Mouse (Mus musculus): ENCODE measurements around the gene Bag6. TPM values are rescaled to one million over a fixed set of nuclear protein-coding genes. Genes with fewer than 3 reads are reported as not detected.
A peak's percentile ranks its signal among the peaks of the same experiment; 100 is the strongest.

Gene Bag6
- polyA plus RNA-seq, 1 experiment from 2014 or later, result 92.3 TPM

DNA sequence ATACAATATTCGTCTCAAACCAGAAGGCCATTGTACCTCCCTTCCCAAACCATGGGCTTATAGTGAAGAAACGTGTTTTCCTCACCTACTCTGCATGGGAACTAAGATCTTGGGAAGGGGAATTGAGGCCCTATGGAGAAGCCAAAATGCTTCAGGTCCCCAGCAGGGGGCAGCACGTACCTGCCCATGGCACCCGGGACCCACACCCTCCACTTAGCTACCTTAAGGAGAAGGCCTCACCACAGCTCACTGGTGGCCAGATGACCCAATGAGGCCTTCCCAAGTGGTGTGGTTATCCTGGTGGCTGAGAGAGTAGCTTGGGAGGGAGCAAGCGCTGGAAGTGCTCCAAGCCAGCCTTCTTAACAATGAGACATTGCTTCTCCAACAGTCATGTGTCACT, 43.5 kb downstream of the Bag6 start:
- 10% methylated on average over 5 of the region's 5 CpGs for WGBS
- Histone ChIP-seq H3K4me2 (replicated peaks) (no peak overlapping the region), H3K27ac (replicated peaks) (no peak overlapping the region), H3K36me3 (no peaks in the 10 kb centered on the region), H3K27me3 (no peaks in the 10 kb centered on the region), H3K9me3 (no peaks in the 10 kb centered on the region), H3K9ac (replicated peaks) (no peak overlapping the region), H3K4me3 (no peak overlapping the region), H3K4me1 (no peaks in the 10 kb centered on the region)
- ATAC-seq (replicated peaks), result no peak

DNA sequence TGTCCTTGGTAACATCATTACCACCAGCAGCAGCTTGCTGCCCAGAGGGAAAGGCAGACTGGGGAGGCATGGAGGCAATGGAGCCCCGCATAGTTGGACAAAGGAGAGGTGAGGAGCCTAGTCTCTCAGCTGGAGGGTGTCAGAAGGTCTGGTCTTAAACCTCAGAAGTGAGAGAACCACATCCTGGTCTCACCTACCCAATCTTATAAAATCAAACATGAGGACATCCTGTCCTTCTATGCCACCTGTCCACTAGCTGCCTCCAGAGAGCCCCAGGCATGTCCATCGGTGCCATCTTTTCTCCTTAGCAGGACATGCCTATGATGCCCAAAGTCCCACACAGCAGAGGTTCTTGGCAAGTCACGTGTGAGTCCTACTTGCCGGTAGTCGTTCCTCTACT, 45.1 kb downstream of the Bag6 start:
- no peak for ATAC-seq (replicated peaks)
- no peaks in the 10 kb centered on the region for H3K36me3 ChIP-seq
- no peak overlapping the region for H3K4me3 ChIP-seq
- WGBS, result 90% methylated on average over 5 of the region's 5 CpGs
- H3K4me2 ChIP-seq (replicated peaks), result no peak overlapping the region
- no peaks in the 10 kb centered on the region for H3K9me3 ChIP-seq
- no peak overlapping the region for H3K9ac ChIP-seq (replicated peaks)
- H3K27me3 ChIP-seq, result no peaks in the 10 kb centered on the region
- no peaks in the 10 kb centered on the region for H3K4me1 ChIP-seq
- H3K27ac ChIP-seq (replicated peaks), result no peak overlapping the region

DNA sequence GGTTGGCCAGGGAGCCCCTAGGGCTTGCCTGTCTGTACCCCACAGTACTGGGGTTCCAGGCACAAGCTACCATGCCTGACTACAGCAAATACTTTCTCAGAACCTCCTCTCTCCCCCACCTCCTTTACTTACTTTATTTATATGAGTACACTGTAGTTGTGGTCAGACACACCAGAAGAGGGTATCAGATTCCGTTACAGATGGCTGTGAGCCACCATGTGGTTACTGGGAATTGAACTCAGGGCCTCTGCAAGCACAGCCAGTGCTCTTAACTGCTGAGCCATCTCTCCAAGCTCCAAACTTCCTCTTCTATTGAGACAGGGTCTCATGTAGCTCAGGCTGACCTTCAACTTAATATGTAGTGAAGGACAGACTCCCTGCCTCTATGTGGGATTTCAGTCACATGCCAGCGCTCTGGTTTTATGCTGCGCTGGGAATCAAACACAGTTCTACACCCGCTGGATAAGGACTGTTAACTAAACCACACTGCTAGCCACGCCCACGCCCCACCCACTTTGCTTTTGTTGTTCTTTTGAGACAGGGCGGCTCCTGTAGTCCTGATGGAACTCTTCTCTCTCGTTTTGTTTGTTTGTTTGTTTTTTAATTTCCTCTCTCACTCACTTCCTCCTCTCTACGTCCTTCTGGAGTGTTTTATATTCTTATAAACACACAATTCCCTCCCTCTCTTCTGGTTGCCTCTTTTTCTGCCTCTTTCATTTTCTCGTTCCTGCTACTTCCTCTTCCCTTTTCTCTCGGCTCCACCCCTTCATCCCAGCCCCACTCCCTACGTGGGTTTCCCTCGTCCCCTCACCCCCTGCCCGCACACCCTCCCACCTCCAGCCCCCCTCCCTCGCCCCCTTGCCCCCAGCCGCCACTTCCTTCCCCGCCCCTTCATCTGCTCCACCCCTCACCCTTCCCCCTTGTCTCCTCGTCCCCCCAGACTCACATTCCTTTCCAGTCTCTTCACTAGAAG, 50.9 kb downstream of the Bag6 start:
- Histone ChIP-seq H3K4me2 (replicated peaks) (peak overlapping the region; percentile 48), H3K27me3 (no peaks in the 10 kb centered on the region), H3K27ac (replicated peaks) (peak overlapping the region; percentile 78), H3K4me1 (peaks cover 14% of the 10 kb centered on the region), H3K9ac (replicated peaks) (peak overlapping the region; percentile 36), H3K4me3 (peak overlapping the region; percentile 36), H3K9me3 (no peaks in the 10 kb centered on the region), H3K36me3 (no peaks in the 10 kb centered on the region)
- peak; percentile 71 for ATAC-seq (replicated peaks)
- WGBS, result 3% methylated on average over 18 of the region's 18 CpGs

DNA sequence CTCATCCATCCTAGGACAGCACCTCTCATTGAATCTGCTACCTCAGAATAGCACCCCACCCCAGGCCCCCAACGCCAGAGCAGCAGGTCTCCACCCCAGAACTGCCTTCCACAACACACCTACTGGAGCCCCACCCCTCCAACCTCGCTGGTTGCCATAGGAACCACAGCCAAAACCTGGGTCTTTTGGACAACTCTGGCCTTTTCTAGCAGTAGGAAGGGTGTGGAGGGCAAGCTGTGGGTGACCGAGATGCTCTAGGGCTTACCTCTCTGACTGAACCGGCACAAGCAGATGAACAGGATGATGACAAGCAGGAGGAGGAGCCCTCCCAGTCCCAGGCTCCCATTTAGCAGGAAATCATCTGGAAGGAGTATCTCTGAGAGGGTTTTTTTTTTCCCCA, 51.7 kb downstream of the Bag6 start:
- H3K27ac ChIP-seq (replicated peaks), result peak overlapping the region; percentile 78
- peak; percentile 48; the same call in 1 of the 2 replicates for ATAC-seq (replicated peaks)
- no peaks in the 10 kb centered on the region for H3K36me3 ChIP-seq
- no peaks in the 10 kb centered on the region for H3K9me3 ChIP-seq
- H3K9ac ChIP-seq (replicated peaks), result peak overlapping the region; percentile 36; the same call in 1 of the 2 replicates
- no peaks in the 10 kb centered on the region for H3K27me3 ChIP-seq
- WGBS, result 1% methylated on average over 4 of the region's 4 CpGs
- peaks cover 14% of the 10 kb centered on the region for H3K4me1 ChIP-seq
- H3K4me2 ChIP-seq (replicated peaks), result peak overlapping the region; percentile 48
- peak overlapping the region; percentile 36 for H3K4me3 ChIP-seq

DNA sequence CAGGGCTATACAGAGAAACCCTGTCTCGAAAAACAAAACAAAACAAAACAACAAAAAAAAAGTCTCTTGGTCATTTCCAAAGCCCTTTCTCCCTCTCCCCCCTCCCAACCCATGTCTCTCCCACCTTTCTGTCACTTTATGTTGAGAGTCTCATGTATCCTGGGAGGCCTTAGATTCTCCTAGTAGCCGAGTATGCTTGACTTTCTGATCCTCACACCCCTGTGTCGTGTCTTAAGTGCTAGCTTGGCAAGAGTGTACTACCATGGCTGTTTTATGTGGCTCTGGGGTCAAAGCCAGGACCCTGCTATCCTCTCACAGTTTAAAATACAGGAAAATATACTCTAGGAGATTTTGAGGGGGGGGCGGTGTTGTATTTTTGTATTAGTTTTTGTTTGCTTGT, 52.4 kb downstream of the Bag6 start:
- WGBS, result 61% methylated on average over 4 of the region's 4 CpGs

DNA sequence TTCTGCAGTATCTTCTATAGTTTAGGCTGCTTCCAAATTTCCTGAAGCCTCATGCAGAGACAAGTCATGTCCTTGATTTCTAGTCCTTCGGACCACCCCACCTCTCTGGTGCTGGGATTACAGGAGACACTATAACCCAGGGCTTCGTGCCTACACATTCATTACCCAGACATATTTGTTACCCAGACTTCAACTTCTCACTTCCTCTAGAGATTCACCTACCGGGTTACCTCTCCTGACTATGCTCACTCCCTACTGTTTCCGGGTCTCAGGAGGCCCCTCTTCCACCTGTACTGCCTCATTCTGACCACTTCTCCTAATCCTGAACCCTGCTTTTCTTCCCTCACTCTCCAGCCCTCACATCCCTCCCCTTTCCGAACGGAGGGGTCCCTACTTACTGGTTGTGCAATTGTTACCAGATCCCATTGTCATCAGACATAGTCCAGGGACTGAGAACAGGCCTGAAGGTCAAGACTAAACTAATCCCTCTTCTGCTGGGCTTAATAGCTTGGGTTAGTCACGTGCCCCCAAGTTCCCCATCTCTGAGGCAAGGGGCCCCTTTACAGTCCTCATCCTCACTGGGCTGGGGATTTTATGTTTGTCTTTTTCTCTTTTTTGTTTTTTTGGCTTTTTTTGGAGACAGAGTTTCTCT, 53.1 kb downstream of the Bag6 start, which contains the start of gene Lst1:
Lst1 (minus strand) TSS at position 481 of the 652 bp plus-strand sequence.
- H3K27ac ChIP-seq (replicated peaks), result no peak within 1 kb of the TSS
- H3K4me2 ChIP-seq (replicated peaks), result no peak within 1 kb of the TSS
- H3K4me1 ChIP-seq, result peaks cover 14% of the 10 kb centered on the region
- no peaks in the 10 kb centered on the region for H3K9me3 ChIP-seq
- ATAC-seq (replicated peaks), result no peak
- 69% methylated on average over 7 of the region's 7 CpGs for WGBS
- no peak within 1 kb of the TSS for H3K4me3 ChIP-seq
- H3K27me3 ChIP-seq, result no peaks in the 10 kb centered on the region
- no peak within 1 kb of the TSS for H3K9ac ChIP-seq (replicated peaks)
- H3K36me3 ChIP-seq, result no peaks in the 10 kb centered on the region

More for the DNA sequence above, 52.4 kb downstream of the Bag6 start:
- no peak overlapping the region for H3K9ac ChIP-seq (replicated peaks)
- H3K4me1 ChIP-seq, result peaks cover 14% of the 10 kb centered on the region
- ATAC-seq (replicated peaks), result no peak
- H3K36me3 ChIP-seq, result no peaks in the 10 kb centered on the region
- no peaks in the 10 kb centered on the region for H3K27me3 ChIP-seq
- no peak overlapping the region for H3K27ac ChIP-seq (replicated peaks)
- no peak overlapping the region for H3K4me2 ChIP-seq (replicated peaks)
- no peak overlapping the region for H3K4me3 ChIP-seq
- H3K9me3 ChIP-seq, result no peaks in the 10 kb centered on the region

DNA sequence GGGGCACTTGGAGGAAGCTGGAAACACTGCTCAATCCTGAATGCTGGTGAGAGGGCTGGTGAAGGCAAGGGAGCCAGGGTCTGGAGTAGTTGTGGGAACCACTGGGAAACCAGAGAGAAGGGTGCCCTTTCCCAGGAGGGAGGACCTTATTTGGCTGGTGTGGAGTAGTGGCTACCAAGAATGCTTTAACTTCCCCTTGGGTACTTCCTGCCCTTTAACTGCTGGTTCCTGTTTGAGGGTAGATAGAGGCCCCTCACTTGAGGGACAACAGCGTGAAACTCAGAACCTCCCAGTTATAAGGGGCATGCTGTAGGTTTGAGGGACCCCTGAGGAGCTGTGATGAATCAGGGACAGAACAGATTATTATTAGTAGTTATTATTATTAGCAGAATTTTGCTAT, 54.2 kb downstream of the Bag6 start:
- no peak for ATAC-seq (replicated peaks)
- Histone ChIP-seq H3K9ac (replicated peaks) (no peak overlapping the region), H3K27me3 (no peaks in the 10 kb centered on the region), H3K4me1 (peaks cover 14% of the 10 kb centered on the region), H3K4me2 (replicated peaks) (no peak overlapping the region), H3K9me3 (no peaks in the 10 kb centered on the region), H3K27ac (replicated peaks) (no peak overlapping the region), H3K4me3 (no peak overlapping the region), H3K36me3 (no peaks in the 10 kb centered on the region)
- WGBS, result 86% methylated on average over 1 of the region's 1 CpGs

DNA sequence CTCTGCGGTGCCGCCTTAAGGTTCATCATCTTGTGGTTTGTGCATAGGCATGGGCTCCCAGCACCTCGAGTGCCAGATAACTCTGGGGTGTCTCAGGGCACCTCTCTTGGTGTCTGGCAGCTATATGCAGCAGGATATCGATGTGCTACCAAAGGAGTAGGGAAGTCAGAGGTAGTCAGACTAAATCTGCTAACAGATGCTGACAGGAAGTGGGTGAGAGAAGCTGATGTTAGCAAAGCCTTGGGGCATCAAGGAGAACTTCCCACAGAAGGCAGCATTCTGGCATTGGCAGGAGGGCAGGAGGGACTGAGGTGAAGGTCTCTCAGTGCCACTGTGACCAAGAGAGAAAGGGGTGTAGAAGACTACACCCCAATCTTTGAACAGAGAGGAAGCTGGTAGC, 55.1 kb downstream of the Bag6 start:
- Histone ChIP-seq H3K27me3 (peaks cover 6% of the 10 kb centered on the region), H3K4me1 (peaks cover 14% of the 10 kb centered on the region), H3K9ac (replicated peaks) (no peak overlapping the region), H3K9me3 (no peaks in the 10 kb centered on the region), H3K36me3 (no peaks in the 10 kb centered on the region), H3K4me2 (replicated peaks) (no peak overlapping the region), H3K4me3 (no peak overlapping the region), H3K27ac (replicated peaks) (no peak overlapping the region)
- 76% methylated on average over 4 of the region's 4 CpGs for WGBS
- no peak for ATAC-seq (replicated peaks)

DNA sequence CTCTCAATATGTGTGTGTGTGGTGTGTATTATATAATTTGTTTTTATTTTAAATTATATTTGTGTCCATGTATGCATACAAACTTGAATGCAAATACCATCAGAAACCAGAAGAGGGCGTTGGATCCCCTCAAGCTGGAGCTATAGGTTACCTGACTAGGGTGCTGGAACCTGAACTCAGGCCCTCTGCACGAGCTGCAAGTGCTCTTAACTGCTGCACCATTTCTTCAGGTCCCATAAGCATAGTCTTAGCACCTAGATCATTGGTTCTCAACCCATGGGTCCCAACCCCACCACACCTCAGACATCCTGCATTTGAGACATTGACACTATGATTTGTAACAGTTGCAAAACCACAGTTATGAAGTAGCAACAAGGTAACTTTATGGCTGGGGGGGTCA, 56.7 kb downstream of the Bag6 start:
- no peak overlapping the region for H3K4me3 ChIP-seq
- H3K36me3 ChIP-seq, result no peaks in the 10 kb centered on the region
- WGBS, result 58% methylated on average over 2 of the region's 2 CpGs
- H3K4me1 ChIP-seq, result peaks cover 12% of the 10 kb centered on the region
- no peak overlapping the region for H3K4me2 ChIP-seq (replicated peaks)
- H3K27me3 ChIP-seq, result peaks cover 20% of the 10 kb centered on the region
- no peaks in the 10 kb centered on the region for H3K9me3 ChIP-seq
- H3K9ac ChIP-seq (replicated peaks), result no peak overlapping the region
- no peak for ATAC-seq (replicated peaks)
- no peak overlapping the region for H3K27ac ChIP-seq (replicated peaks)

DNA sequence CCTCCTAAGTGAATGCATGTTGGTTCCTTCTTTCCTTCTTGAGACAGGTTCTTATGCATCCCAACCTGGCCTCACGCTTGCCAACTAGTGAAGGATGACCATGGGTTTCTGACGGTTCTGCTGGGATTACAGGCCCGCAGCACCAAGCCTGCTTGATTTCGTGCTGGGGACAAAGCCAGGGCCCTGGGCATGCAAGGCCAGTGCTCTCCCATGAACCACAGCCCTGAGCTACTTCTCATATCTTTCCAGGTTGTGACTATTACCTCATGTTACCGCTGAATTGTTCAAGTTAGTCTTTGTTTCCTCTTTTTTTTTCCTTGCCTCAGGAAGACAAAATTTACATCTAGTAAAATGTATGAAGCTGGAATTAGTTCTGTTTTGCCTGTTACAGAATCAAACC, 57.9 kb downstream of the Bag6 start:
- H3K27ac ChIP-seq (replicated peaks), result no peak overlapping the region
- WGBS, result 86% methylated on average over 5 of the region's 5 CpGs
- H3K4me2 ChIP-seq (replicated peaks), result no peak overlapping the region
- H3K4me1 ChIP-seq, result peaks cover 11% of the 10 kb centered on the region
- H3K9ac ChIP-seq (replicated peaks), result no peak overlapping the region
- no peak overlapping the region for H3K4me3 ChIP-seq
- no peak for ATAC-seq (replicated peaks)
- H3K9me3 ChIP-seq, result no peaks in the 10 kb centered on the region
- H3K27me3 ChIP-seq, result peaks cover 25% of the 10 kb centered on the region
- H3K36me3 ChIP-seq, result no peaks in the 10 kb centered on the region

DNA sequence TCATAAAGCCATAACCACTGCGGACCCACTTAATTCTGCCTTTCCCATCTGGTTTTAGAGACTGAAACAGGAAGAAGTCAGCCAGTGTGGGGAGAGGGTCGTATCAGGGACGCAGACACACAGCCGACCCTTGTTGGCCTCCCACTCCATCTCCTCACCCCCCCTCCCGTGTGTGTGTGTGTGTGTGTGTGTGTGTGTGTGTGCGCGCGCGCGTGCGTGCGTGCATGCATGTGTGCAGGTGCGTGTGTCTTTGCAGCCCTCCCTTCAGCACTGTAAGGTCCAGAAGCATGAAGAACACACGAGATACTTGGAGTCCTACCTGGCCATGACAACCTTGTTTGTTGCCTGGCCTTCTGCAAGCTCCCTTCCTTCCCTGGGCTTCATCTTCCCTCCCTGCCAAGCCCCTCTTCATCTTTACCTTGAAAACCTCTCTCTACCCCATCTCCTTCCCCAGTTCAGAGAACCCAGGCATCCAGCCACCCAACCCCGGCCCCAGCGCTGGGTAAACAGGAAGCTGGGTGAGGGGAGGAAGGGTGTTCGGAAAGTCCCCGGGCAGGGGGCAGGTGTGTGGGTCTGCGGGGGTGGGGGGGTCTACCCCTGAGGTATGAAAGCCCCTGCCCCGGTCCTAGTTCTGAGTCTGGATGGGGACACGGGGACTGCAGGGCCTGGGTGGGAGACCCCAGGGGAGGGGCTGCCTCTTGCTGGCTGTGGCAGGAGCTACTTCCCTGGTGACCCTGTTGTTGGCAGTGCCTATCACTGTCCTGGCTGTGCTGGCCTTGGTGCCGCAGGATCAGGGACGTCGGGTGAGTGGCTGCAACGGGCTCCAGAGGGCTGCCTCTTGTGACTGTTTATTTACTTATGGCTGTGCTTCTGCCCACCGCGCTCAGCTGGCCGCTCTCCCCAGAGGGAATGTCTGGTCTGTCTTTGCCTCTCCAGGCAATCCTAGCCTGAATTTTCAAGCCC, 59.2 kb downstream of the Bag6 start, which contains the start of gene Ltb:
Ltb (plus strand) TSS at position 559 of the 963 bp plus-strand sequence.
- ATAC-seq (replicated peaks), result no peak
- Histone ChIP-seq H3K27ac (replicated peaks) (no peak within 1 kb of the TSS), H3K9ac (replicated peaks) (0 out of 2 replicates have a peak within 1 kb of the TSS, but pooled peaks have one; percentile 32), H3K9me3 (no peaks in the 10 kb centered on the region), H3K4me1 (peaks cover 11% of the 10 kb centered on the region), H3K4me2 (replicated peaks) (0 out of 2 replicates have a peak within 1 kb of the TSS, but pooled peaks have one; percentile 66), H3K4me3 (peak within 1 kb of the TSS; percentile 39; the same call in 1 of the 2 replicates), H3K27me3 (peaks cover 25% of the 10 kb centered on the region), H3K36me3 (no peaks in the 10 kb centered on the region)
- 82% methylated on average over 28 of the region's 28 CpGs for WGBS
